Mouse (Mus musculus): Measurements from ENCODE around the gene Kif22. TPM values are rescaled to one million over a fixed set of nuclear protein-coding genes. Genes with fewer than 3 reads are reported as not detected.

The Kif22 gene
- total RNA-seq, 2 experiments from 2014 or later: 21.6 to 28.7 TPM

GRCm38 (mm10) chr7:127016971-127017949, 25.0 kb downstream of the Kif22 start, which contains the start of gene Pagr1a:
Gene Pagr1a (minus strand): TSS chr7:127017352.
- DNase-seq: peak; percentile 96

- peak; percentile 78 for DNase-seq
Measured at GRCm38 (mm10) chr7:127016486-127016938, 25.8 kb downstream of the Kif22 start.

DNA sequence TGATC, 26.0 kb downstream of the Kif22 start, which contains the start of gene Pagr1b:
Gene Pagr1b, minus strand, starts transcription at position 4 of the 5 bp plus-strand sequence.
- no peak for DNase-seq

DNA sequence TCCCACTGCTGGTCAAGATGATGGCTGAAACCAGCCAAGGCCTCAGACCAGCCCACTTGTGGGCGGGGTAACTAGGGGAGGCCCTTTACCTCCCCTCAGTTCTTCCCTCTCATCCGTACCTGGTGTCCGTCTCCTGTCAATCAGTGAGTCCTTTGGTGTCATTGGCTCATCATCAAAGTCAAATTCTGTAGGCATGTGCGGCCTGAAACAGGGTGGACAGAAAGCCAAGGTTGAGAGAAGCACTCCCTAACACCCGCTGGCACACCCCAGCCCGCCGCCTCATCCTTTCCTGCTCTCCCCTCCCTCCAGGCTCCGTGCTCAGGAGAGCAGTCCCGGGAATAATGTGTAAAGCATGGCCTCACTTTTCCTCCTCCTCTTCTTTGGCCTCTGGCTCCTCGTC, 26.2 kb downstream of the Kif22 start:
- DNase-seq: peak; percentile 69

GRCm38 (mm10) chr7:127014993-127015392, 27.3 kb downstream of the Kif22 start:
- DNase-seq: no peak

GRCm38 (mm10) chr7:127014320-127014719, 28.0 kb downstream of the Kif22 start, which contains the start of gene Mvp:
Gene Mvp (minus strand): TSS chr7:127014621.
- peak; percentile 81 for DNase-seq

GRCm38 (mm10) chr7:127013385-127013784, 28.9 kb downstream of the Kif22 start:
- DNase-seq: no peak

- DNase-seq: no peak
Measured at GRCm38 (mm10) chr7:127012845-127013244, 29.4 kb downstream of the Kif22 start.

DNA sequence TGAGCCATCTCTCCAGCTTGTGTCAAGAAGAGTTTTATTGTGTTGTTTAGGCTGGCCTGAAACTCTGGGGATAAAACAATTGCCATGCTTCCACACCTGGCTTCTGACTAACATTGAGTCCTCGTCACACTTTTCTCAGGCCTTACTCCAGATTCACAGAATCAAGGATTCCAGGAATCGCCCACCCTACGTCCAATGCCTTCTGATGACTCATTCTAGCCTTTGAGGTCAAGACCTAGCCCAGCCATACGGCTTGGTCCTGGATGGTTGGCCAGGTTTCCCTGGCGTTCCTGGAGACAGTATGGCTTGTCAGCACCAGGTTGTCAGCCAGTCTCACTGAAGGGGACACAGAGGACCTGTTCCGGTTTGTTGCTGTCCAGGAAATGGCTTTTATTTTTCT, 29.9 kb downstream of the Kif22 start:
- DNase-seq: peak; percentile 27

- no peak for DNase-seq
Measured at GRCm38 (mm10) chr7:127011717-127012116, 30.6 kb downstream of the Kif22 start.

- DNase-seq: no peak
Measured at GRCm38 (mm10) chr7:127011051-127011450, 31.2 kb downstream of the Kif22 start.

- no peak for DNase-seq
Measured at GRCm38 (mm10) chr7:127009307-127010085, 32.8 kb downstream of the Kif22 start.

DNA sequence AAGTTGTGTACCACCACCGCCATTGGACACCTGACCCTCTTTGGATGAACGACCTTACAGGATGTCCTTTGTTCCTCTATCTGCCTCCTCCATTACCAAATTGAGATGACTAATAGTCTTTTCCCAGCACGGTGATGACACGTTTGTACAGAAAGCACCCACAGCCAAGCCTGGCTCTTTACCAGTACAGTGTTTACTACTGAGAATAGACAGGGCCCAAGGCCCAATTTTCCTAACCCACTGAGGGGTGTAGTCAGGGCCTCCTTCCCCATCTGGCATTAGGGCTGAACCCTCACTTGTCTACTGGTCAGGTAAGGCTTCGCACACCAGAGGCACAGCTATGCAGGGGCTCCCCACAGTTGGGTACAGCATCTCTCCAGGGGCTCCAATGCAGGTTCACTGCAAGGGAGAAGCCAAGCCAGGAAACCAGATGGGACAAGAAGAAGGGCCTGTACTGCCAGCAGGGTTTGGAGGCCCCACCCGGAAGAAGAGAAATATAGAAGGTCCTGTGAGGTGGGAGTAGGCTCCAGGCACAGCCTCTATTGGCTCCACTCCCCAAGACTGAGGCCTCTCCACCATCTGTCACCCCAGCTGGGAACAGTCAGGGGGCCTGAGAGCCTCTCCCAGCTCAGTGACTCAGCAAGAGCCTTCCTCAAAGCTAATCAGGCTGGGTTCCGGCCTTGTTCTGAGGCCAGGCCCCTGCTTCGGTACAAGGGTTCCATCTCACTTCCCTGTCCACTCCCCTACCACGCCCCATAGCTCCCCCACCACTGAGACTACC, 33.8 kb downstream of the Kif22 start:
- DNase-seq: peak; percentile 72

GRCm38 (mm10) chr7:127007313-127008024, 34.8 kb downstream of the Kif22 start:
- no peak for DNase-seq

DNA sequence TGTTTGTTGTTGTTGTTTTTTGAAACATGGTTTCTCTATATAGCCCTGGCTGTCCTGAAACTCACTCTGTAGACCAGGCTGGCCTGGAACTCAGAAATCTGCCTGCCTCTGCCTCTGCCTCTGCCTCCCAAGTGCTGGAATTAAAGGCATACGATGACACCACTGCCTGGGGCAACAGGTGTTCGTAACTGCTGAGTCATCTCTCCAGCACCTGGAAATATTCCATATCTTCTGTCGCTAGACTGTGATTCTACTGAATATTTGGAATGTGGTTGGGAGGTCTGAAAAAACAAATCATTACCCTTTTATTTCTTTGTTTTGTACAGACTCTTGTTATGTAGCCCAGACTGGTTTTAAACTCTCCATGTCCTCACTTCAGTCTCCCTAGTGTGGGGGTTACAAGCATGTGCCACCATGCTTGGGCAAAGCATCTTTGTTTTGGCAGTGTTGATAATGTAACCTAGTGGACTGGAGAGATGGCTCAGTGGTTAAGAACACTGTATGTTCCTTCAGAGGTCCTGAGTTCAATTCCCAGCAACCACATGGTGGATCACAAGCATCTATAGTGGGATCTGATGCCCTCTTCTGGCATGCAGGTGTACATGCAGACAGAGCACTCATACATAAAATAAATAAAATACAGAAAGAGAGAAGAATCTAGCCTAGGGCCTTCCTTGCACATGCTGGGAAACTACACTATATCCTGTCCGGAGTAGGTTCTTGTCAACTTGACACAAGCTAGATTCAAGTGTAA, 38.0 kb downstream of the Kif22 start:
- no peak for DNase-seq

- no peak for DNase-seq
Measured at GRCm38 (mm10) chr7:127003620-127004019, 38.7 kb downstream of the Kif22 start.

- no peak for DNase-seq
Measured at GRCm38 (mm10) chr7:126999568-126999967, 42.7 kb downstream of the Kif22 start.

DNA sequence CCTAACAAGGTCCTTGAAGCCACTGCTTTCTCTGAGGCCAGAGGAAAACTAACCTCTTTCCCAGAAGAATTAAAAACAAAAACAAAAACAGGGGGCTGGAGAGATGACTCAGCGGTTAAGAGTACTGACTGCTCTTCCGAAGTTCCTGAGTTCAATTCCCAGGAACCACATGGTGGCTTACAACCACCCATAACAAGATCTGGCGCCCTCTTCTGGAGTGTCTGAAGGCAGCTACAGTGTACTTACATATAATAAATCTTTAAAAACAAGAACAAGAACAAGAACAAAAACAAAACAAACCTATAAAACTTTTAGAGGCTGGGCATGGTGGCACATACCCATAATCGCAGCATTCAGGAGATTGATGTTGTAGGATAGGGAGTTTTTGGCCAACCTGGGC, 45.8 kb downstream of the Kif22 start:
- DNase-seq: no peak

GRCm38 (mm10) chr7:126988816-126989215, 53.5 kb downstream of the Kif22 start:
- no peak for DNase-seq

- DNase-seq: peak; percentile 52
Measured at GRCm38 (mm10) chr7:126986319-126986718, 56.0 kb downstream of the Kif22 start.
